ENCODE assay signal across 8 mouse cellular contexts in genomic region chr14:87140963-87141486, GRCm38 (mm10). TPM values are rescaled to one million over a fixed set of nuclear protein-coding genes. Genes with fewer than 3 reads are reported as not detected.
DNase-seq lines count a peak whose midpoint lies in the region; ATAC-seq and TF ChIP-seq lines count a peak whose summit lies in the region.

TSS of gene Diaph3 (minus strand) at chr14:87141235.

- peak; percentile 23; the same call in 1 of the 2 replicates for TF ChIP-seq POLR2A in testis, adult 2 months (IDR thresholded peaks at IDR 0.05; ENCODE audit: control insufficient read depth, low read depth, low read length)

- H3K4me2 ChIP-seq in forebrain, embryonic 12.5 days = peak within 1 kb of the TSS; percentile 75
- peak within 1 kb of the TSS; percentile 82 for H3K4me2 ChIP-seq in heart, postnatal 0 days (ENCODE audit: low read depth, low read length)
- H3K4me2 ChIP-seq in liver, embryonic 16.5 days (ENCODE audit: low read depth, low read length) = peak within 1 kb of the TSS; percentile 93
- H3K4me2 ChIP-seq in neural tube, embryonic 13.5 days = peak within 1 kb of the TSS; percentile 88

- H3K4me1 ChIP-seq in E14TG2a.4 (replicated peaks; ENCODE audit: low read depth, low read length) = peaks cover 16% of the 10 kb centered on the region
- H3K4me1 ChIP-seq in forebrain, embryonic 12.5 days = peaks cover 13% of the 10 kb centered on the region; the same call in 1 of the 2 replicates
- no peaks in the 10 kb centered on the region for H3K4me1 ChIP-seq in heart, postnatal 0 days (ENCODE audit: control insufficient read depth, insufficient read depth)
- peaks cover 5% of the 10 kb centered on the region for H3K4me1 ChIP-seq in liver, embryonic 16.5 days (ENCODE audit: control insufficient read depth, low read depth, low read length)
- peaks cover 12% of the 10 kb centered on the region for H3K4me1 ChIP-seq in neural tube, embryonic 13.5 days (replicated peaks)
- no peaks in the 10 kb centered on the region for H3K4me1 ChIP-seq in testis, adult 2 months (ENCODE audit: control insufficient read depth, insufficient read depth, low read length)

- WGBS in forebrain, embryonic 12.5 days = under 1% methylated on average over 43 of the region's 43 CpGs
- WGBS in heart, postnatal 0 days = under 1% methylated on average over 43 of the region's 43 CpGs
- under 1% methylated on average over 43 of the region's 43 CpGs for WGBS in liver, embryonic 16.5 days (ENCODE audit: insufficient replicate concordance)
- WGBS in neural tube, embryonic 13.5 days = under 1% methylated on average over 43 of the region's 43 CpGs

- H3K27ac ChIP-seq in forebrain, embryonic 12.5 days = 0 out of 2 replicates have a peak within 1 kb of the TSS, but pooled peaks have one; percentile 42
- H3K27ac ChIP-seq in heart, postnatal 0 days (ENCODE audit: low read depth) = no peak within 1 kb of the TSS
- peak within 1 kb of the TSS; percentile 86 for H3K27ac ChIP-seq in liver, embryonic 16.5 days (ENCODE audit: low read length)
- H3K27ac ChIP-seq in neural tube, embryonic 13.5 days (replicated peaks) = no peak within 1 kb of the TSS
- H3K27ac ChIP-seq in testis, adult 2 months (ENCODE audit: control insufficient read depth, insufficient read depth, low read depth, low read length) = peak within 1 kb of the TSS; percentile 64

- peak within 1 kb of the TSS; percentile 74 for H3K9ac ChIP-seq in forebrain, embryonic 12.5 days
- H3K9ac ChIP-seq in heart, postnatal 0 days (replicated peaks; ENCODE audit: low read depth, low read length) = peak within 1 kb of the TSS; percentile 47
- H3K9ac ChIP-seq in liver, embryonic 16.5 days (ENCODE audit: low read depth, low read length) = peak within 1 kb of the TSS; percentile 89
- peak within 1 kb of the TSS; percentile 56 for H3K9ac ChIP-seq in neural tube, embryonic 13.5 days

- peak; percentile 98 for DNase-seq in c-Kit-positive CD71-positive TER-119-positive erythroid progenitor cells, embryonic 14.5 days (ENCODE audit: low spot score)
- DNase-seq in heart, postnatal 0 days (ENCODE audit: low spot score) = peak; percentile 94
- DNase-seq in kidney, postnatal 4 days = peak; percentile 99

- peak within 1 kb of the TSS; percentile 89 for H3K4me3 ChIP-seq in E14TG2a.4 (replicated peaks; ENCODE audit: low read length)
- peak within 1 kb of the TSS; percentile 77 for H3K4me3 ChIP-seq in forebrain, embryonic 12.5 days (replicated peaks)
- peak within 1 kb of the TSS; percentile 71 for H3K4me3 ChIP-seq in heart, postnatal 0 days (ENCODE audit: low read depth, low read length)
- peak within 1 kb of the TSS; percentile 88 for H3K4me3 ChIP-seq in liver, embryonic 16.5 days (ENCODE audit: low read depth, low read length)
- peak within 1 kb of the TSS; percentile 68 for H3K4me3 ChIP-seq in neural tube, embryonic 13.5 days
- peak within 1 kb of the TSS; percentile 86 for H3K4me3 ChIP-seq in testis, adult 2 months (ENCODE audit: control insufficient read depth, low read depth, low read length)

- peaks cover 8% of the 10 kb centered on the region; the same call in 1 of the 2 replicates for H3K36me3 ChIP-seq in E14TG2a.4 (ENCODE audit: insufficient read depth, low read length)
- no peaks in the 10 kb centered on the region; the same call in 1 of the 2 replicates for H3K36me3 ChIP-seq in forebrain, embryonic 12.5 days (replicated peaks)
- H3K36me3 ChIP-seq in heart, postnatal 0 days (replicated peaks; ENCODE audit: control insufficient read depth, insufficient read depth, low read length) = no peaks in the 10 kb centered on the region
- H3K36me3 ChIP-seq in liver, embryonic 16.5 days (ENCODE audit: control insufficient read depth, insufficient read depth) = 0 out of 2 replicates have a peak, but pooled peaks cover 2% of the 10 kb centered on the region
- H3K36me3 ChIP-seq in neural tube, embryonic 13.5 days = no peaks in the 10 kb centered on the region
- H3K36me3 ChIP-seq in testis, adult 2 months (ENCODE audit: control insufficient read depth, insufficient read depth, low read length) = no peaks in the 10 kb centered on the region

- TF ChIP-seq CTCF in E14TG2a.4 (conservative IDR thresholded peaks at IDR 0.05; ENCODE audit: low read length) = no peak
- no peak for TF ChIP-seq CTCF in heart, postnatal 0 days (IDR thresholded peaks at IDR 0.05; ENCODE audit: low read depth)
- no peak for TF ChIP-seq CTCF in testis, adult 2 months (IDR thresholded peaks at IDR 0.05; ENCODE audit: control insufficient read depth, insufficient read depth, insufficient replicate concordance, low read depth, low read length)

- TF ChIP-seq EP300 in heart, postnatal 0 days (IDR thresholded peaks at IDR 0.05; ENCODE audit: low read depth) = no peak

- H3K27me3 ChIP-seq in E14TG2a.4 (ENCODE audit: insufficient read depth, low read length) = no peaks in the 10 kb centered on the region; the same call in 1 of the 2 replicates
- H3K27me3 ChIP-seq in forebrain, embryonic 12.5 days = no peaks in the 10 kb centered on the region
- no peaks in the 10 kb centered on the region for H3K27me3 ChIP-seq in heart, postnatal 0 days (ENCODE audit: control insufficient read depth, insufficient read depth, low read length)
- no peaks in the 10 kb centered on the region for H3K27me3 ChIP-seq in liver, embryonic 16.5 days (ENCODE audit: control insufficient read depth, insufficient read depth, low read depth, low read length)
- H3K27me3 ChIP-seq in neural tube, embryonic 13.5 days = no peaks in the 10 kb centered on the region
- no peaks in the 10 kb centered on the region for H3K27me3 ChIP-seq in testis, adult 2 months (ENCODE audit: control insufficient read depth, insufficient read depth, low read length)

- no peaks in the 10 kb centered on the region for H3K9me3 ChIP-seq in E14TG2a.4 (ENCODE audit: low read length)
- H3K9me3 ChIP-seq in forebrain, embryonic 12.5 days = no peaks in the 10 kb centered on the region
- no peaks in the 10 kb centered on the region for H3K9me3 ChIP-seq in heart, postnatal 0 days (replicated peaks; ENCODE audit: control insufficient read depth, low read length)
- H3K9me3 ChIP-seq in liver, embryonic 16.5 days (replicated peaks; ENCODE audit: control insufficient read depth, low read length) = no peaks in the 10 kb centered on the region
- H3K9me3 ChIP-seq in neural tube, embryonic 13.5 days = no peaks in the 10 kb centered on the region

- peak; percentile 100 for ATAC-seq in forebrain, embryonic 12.5 days (ENCODE audit: low FRiP score)
- ATAC-seq in heart, postnatal 0 days (ENCODE audit: insufficient read depth, low read depth) = peak; percentile 99
- ATAC-seq in liver, embryonic 16.5 days (ENCODE audit: low read depth) = peak; percentile 99
- ATAC-seq in neural tube, embryonic 13.5 days (ENCODE audit: low read depth) = peak; percentile 100

RNA-seq across cellular contexts. Expression of gene Diaph3, which starts in this region (rescaled TPM):
- polyA plus RNA-seq in forebrain, embryonic 12.5 days (2016; fragmentation: Nextera tagmentation; extraction: Ambion mirVana) = 11.8 and 15.4 TPM in 2 replicates
- total RNA-seq in heart, postnatal 0 days (2014; rRNA removed; ENCODE audit: low replicate concordance) = 4.5 and 6.5 TPM in 2 replicates
- polyA plus RNA-seq in heart, postnatal 0 days (2015; fragmentation: Nextera tagmentation; extraction: Ambion mirVana) = 2.6 and 3.8 TPM in 2 replicates
- 15.2 and 15.4 TPM in 2 replicates for polyA plus RNA-seq in liver, embryonic 16.5 days (2015; fragmentation: Nextera tagmentation; extraction: Ambion mirVana)
- 3.0 and 4.7 TPM in 2 replicates for polyA plus RNA-seq in neural tube, embryonic 13.5 days (2015; fragmentation: Nextera tagmentation; extraction: Ambion mirVana)
- 9.4 and 13.0 TPM in 2 replicates for polyA plus RNA-seq in testis, adult 2 months (2012; rRNA removed)

Comparison
In these comparisons a context has a peak if more than half of its experiments do, and no peak if none do; other contexts are left out.
1. H3K27ac ChIP-seq: peak in forebrain, embryonic 12.5 days (single experiment), liver, embryonic 16.5 days (single experiment) and testis, adult 2 months (single experiment); none in heart, postnatal 0 days (single experiment) and neural tube, embryonic 13.5 days (single experiment).
2. Peak in every context shown above with its lines, with median percentiles within 50 percentile points of each other: H3K4me3 ChIP-seq, DNase-seq, ATAC-seq, H3K4me2 ChIP-seq and H3K9ac ChIP-seq.